Mouse (Mus musculus) heart, postnatal 0 days (tissue): ENCODE data around the gene Vps41. TPM values are rescaled to one million over a fixed set of nuclear protein-coding genes. Genes with fewer than 3 reads are reported as not detected.

Experiments used
- ATAC-seq: fragments of 200-750 bp; cut with Nextera tagmentation; 2 replicates; pipeline ENCODE4 v1.8.0; 2017; ENCODE audit warnings: low read depth, moderate number of reproducible peaks, moderate library complexity; ENCODE audit not compliant: insufficient read depth
- DNase-seq: peaks from one replicate; pipeline ENCODE4 v3.0.0-alpha.2; 2016; ENCODE audit warnings: low spot score
- H3K27ac ChIP-seq: fragments of 300-500 bp; sonication (generic); 2 replicates; pipeline ENCODE4 v1.5.1; 2014; ENCODE audit warnings: low read depth, mild to moderate bottlenecking
- H3K27me3 ChIP-seq: fragments of 300-500 bp; sonication (generic); 2 replicates; pipeline ENCODE4 v1.6.1; 2014; ENCODE audit warnings: low read length, mixed read lengths; ENCODE audit not compliant: control insufficient read depth, insufficient read depth
- H3K36me3 ChIP-seq: fragments of 300-500 bp; sonication (generic); replicated peaks from 2 replicates; pipeline ENCODE4 v1.6.1; 2014; ENCODE audit warnings: low read length, mixed read lengths; ENCODE audit not compliant: control insufficient read depth, insufficient read depth
- H3K4me1 ChIP-seq: fragments of 300-500 bp; sonication (generic); 2 replicates; pipeline ENCODE4 v1.6.1; 2014; ENCODE audit warnings: antibody characterized with exemption; ENCODE audit not compliant: control insufficient read depth, insufficient read depth
- H3K4me2 ChIP-seq: fragments of 300-500 bp; sonication (generic); 2 replicates; pipeline ENCODE4 v1.6.1; 2014; ENCODE audit warnings: low read depth, mild to moderate bottlenecking, low read length, moderate library complexity
- H3K4me3 ChIP-seq: fragments of 300-500 bp; sonication (generic); 2 replicates; pipeline ENCODE4 v1.5.1; 2014; ENCODE audit warnings: low read depth, low read length
- H3K9ac ChIP-seq: fragments of 300-500 bp; sonication (generic); replicated peaks from 2 replicates; pipeline ENCODE4 v1.6.1; 2014; ENCODE audit warnings: low read depth, low read length, mixed read lengths
- H3K9me3 ChIP-seq: fragments of 300-500 bp; sonication (generic); replicated peaks from 2 replicates; pipeline ENCODE4 v1.6.1; 2016; ENCODE audit warnings: low read length; ENCODE audit not compliant: control insufficient read depth
- CTCF ChIP-seq: IDR thresholded peaks from 2 replicates; pipeline ENCODE4 v1.5.1; 2016; ENCODE audit warnings: antibody characterized with exemption, control low read depth, low read depth
- EP300 ChIP-seq: IDR thresholded peaks from 2 replicates; pipeline ENCODE4 v1.6.1; 2016; ENCODE audit warnings: antibody characterized with exemption, low read depth
- WGBS: fragments of 180-500 bp; shearing (Covaris S2); extraction: QIAGEN DNeasy Blood & Tissue Kit; methylation state at CpG from one replicate; pipeline ENCODE4 v1.1.7; 2014; 5-methylcytosine and 5-hydroxymethylcytosine counted together
- polyA plus RNA-seq: library from polyadenylated mRNA; unstranded; fragments of >200 nt; fragmentation: Nextera tagmentation; extraction: Ambion mirVana; gene quantifications from 2 replicates; pipeline ENCODE4 v1.2.1, GENCODE M21; 2015
- total RNA-seq: library from RNA; depleted of rRNA; stranded (reverse); fragments of >200 nt; gene quantifications from 2 replicates; pipeline ENCODE4 v1.2.3, GENCODE M21; 2014; ENCODE audit warnings: low replicate concordance

The Vps41 gene
- total and polyA plus RNA-seq, 2 experiments from 2014 or later = 25.2 to 32.6 TPM

DNA sequence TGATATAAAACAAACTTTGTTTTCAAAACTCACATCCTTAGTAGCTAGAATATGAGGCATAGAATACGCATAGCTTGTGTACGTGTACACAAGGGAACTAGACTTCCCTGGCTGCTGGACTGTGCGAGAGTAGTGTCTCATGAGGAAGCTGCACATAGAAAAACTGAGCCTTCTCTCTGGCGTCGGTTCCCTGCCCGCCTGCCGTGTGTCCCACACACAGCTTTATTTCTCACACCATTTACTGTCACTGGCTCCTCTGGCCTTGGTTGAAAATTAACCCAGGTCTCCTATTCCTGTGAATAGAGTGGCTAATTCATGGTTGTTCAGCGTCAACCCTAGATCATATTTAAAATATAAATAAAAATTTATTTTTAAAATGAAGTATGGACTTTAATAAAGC, 135.6 kb downstream of the Vps41 start:
- Histone ChIP-seq H3K27me3 (no peaks in the 10 kb centered on the region), H3K9me3 (no peaks in the 10 kb centered on the region), H3K9ac (no peak overlapping the region), H3K4me2 (no peak overlapping the region), H3K4me3 (no peak overlapping the region), H3K4me1 (no peaks in the 10 kb centered on the region), H3K36me3 (peaks cover 13% of the 10 kb centered on the region), H3K27ac (no peak overlapping the region)
- DNase-seq (no peak), ATAC-seq (no peak)
- 87% methylated on average over 8 of the region's 8 CpGs for WGBS
- TF ChIP-seq CTCF (no peak), EP300 (no peak)

DNA sequence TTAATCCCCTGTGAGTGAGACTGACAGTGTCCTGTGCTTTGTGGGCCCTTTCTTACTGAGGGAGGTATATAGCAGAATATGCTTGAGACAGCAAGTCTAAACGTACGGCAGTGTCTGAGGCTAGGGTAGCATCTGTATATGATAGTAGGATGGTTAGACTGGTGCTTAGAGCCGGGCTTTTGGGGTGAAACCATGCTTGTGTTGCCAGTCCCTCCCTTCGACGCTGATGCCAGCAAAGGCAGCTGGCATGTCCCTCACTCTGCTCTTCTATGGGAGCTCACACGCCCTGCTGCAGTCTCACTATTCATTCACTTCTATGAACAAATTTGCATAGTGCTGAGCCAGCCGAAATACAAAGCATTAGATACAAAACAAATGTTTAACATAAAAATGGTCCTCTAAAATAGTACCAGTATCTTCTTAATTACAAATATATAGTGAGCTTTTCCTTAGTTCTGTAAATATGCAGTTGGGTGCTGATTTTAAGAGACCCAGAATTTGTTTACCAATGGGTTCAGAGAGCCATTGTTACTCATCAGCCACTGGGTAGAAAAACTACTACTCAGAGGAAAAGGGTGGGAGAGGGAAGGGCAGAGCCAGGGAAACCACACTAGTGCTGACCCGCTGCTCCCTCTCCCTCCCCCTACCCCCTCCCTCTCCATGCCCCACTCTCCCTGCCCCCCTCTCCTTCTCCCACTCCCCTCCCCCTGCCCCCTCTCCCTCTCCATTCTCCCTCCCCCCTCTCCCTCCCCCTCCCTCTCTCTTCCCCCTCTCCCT, 139.1 kb downstream of the Vps41 start:
- Histone ChIP-seq H3K9me3 (no peaks in the 10 kb centered on the region), H3K9ac (no peak overlapping the region), H3K4me3 (no peak overlapping the region), H3K36me3 (peaks cover 7% of the 10 kb centered on the region), H3K4me1 (no peaks in the 10 kb centered on the region), H3K4me2 (no peak overlapping the region), H3K27ac (no peak overlapping the region), H3K27me3 (no peaks in the 10 kb centered on the region)
- DNase-seq = no peak
- 85% methylated on average over 8 of the region's 8 CpGs for WGBS
- TF ChIP-seq EP300 = no peak
- no peak for TF ChIP-seq CTCF
- no peak for ATAC-seq

GRCm38 (mm10) chr13:18858183-18858582, 141.1 kb downstream of the Vps41 start:
- no peaks in the 10 kb centered on the region for H3K27me3 ChIP-seq
- no peaks in the 10 kb centered on the region for H3K4me1 ChIP-seq
- H3K4me3 ChIP-seq = no peak overlapping the region
- H3K4me2 ChIP-seq = no peak overlapping the region
- H3K9me3 ChIP-seq = no peaks in the 10 kb centered on the region
- no peak for DNase-seq
- no peak overlapping the region for H3K9ac ChIP-seq
- TF ChIP-seq EP300 (no peak), CTCF (no peak)
- no peak for ATAC-seq
- H3K27ac ChIP-seq = no peak overlapping the region
- 68% methylated on average over 4 of the region's 4 CpGs for whole genome bisulfite sequencing
- H3K36me3 ChIP-seq = peaks cover 18% of the 10 kb centered on the region

- H3K9me3 ChIP-seq = no peaks in the 10 kb centered on the region
- no peak overlapping the region for H3K27ac ChIP-seq
- H3K4me3 ChIP-seq = no peak overlapping the region
- no peaks in the 10 kb centered on the region for H3K27me3 ChIP-seq
- TF ChIP-seq CTCF = no peak
- TF ChIP-seq EP300 = no peak
- H3K4me2 ChIP-seq = no peak overlapping the region
- WGBS = 58% methylated on average over 3 of the region's 3 CpGs
- ATAC-seq = no peak
- H3K4me1 ChIP-seq = no peaks in the 10 kb centered on the region
- H3K9ac ChIP-seq = no peak overlapping the region
- H3K36me3 ChIP-seq = peaks cover 21% of the 10 kb centered on the region
- DNase-seq = no peak
Measured at GRCm38 (mm10) chr13:18859389-18859788, 142.3 kb downstream of the Vps41 start.

GRCm38 (mm10) chr13:18868030-18868490, 151.0 kb downstream of the Vps41 start:
- H3K27ac ChIP-seq = no peak overlapping the region
- 54% methylated on average over 5 of the region's 5 CpGs for WGBS
- no peak overlapping the region for H3K4me2 ChIP-seq
- no peak overlapping the region for H3K4me3 ChIP-seq
- H3K4me1 ChIP-seq = no peaks in the 10 kb centered on the region
- DNase-seq = no peak
- no peaks in the 10 kb centered on the region for H3K27me3 ChIP-seq
- TF ChIP-seq EP300 = no peak
- TF ChIP-seq CTCF = peak; percentile 54
- H3K9me3 ChIP-seq = no peaks in the 10 kb centered on the region
- H3K36me3 ChIP-seq = peaks cover 23% of the 10 kb centered on the region
- ATAC-seq = no peak
- H3K9ac ChIP-seq = no peak overlapping the region

DNA sequence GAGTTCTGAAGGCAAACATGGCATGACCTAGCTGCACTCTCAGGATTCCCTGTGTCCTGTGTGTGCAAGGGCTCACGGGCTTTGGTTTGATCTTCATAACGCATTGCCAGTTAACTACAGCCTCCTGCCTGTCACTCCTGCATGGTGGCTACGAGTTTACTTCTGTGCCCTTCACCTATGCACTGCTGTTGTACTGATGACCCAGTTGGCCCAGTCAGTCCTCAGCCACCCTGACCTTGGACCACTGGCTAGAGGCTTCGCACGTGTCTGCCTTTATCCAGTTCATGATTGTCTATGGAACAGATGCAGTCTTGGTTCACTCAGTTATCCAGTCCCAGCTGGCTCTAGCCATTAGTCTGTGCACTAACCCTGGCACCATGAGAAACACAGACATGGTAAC, 151.7 kb downstream of the Vps41 start:
- no peak overlapping the region for H3K4me3 ChIP-seq
- no peak overlapping the region for H3K4me2 ChIP-seq
- WGBS = 84% methylated on average over 5 of the region's 5 CpGs
- H3K27me3 ChIP-seq = no peaks in the 10 kb centered on the region
- no peaks in the 10 kb centered on the region for H3K4me1 ChIP-seq
- ATAC-seq (no peak), DNase-seq (no peak)
- no peaks in the 10 kb centered on the region for H3K9me3 ChIP-seq
- TF ChIP-seq EP300 (no peak), CTCF (no peak)
- peaks cover 19% of the 10 kb centered on the region for H3K36me3 ChIP-seq
- no peak overlapping the region for H3K27ac ChIP-seq
- H3K9ac ChIP-seq = no peak overlapping the region
